In the genomic region with DNA sequence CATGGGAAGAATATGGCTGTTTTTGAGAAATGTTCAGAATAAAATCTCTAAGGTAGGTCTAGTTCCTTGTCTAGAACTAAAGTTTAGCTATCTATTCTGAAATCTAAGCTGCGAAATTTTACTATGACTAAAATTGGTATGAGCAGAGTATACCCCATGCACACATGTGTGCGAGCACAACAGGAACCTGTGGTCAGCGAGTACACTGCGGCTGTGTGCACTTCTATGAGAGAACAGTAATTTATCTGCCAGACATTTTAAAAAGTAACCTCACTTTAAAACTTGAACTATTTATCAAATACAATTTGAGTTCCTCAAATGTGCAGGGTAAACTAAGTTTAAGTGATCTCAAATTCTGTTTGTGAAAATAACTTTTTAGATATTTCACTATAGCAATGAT, we compare ENCODE assay signal across 17 mouse cellular contexts. TPM values are rescaled to one million over a fixed set of nuclear protein-coding genes. Genes with fewer than 3 reads are reported as not detected.
DNase-seq lines count a peak whose midpoint lies in the region; ATAC-seq lines count a peak whose summit lies in the region.
"Had no signal": no experiment of that assay in that cellular context is flagged by ENCODE, and none has a peak within 500 bp of the region (broad histone marks: within the 10 kb centered on the region; RNA-seq: fewer than 3 reads in every experiment).

No protein-coding gene starts in this region.

- peak; percentile 39 for DNase-seq in thymus, postnatal 0 days (ENCODE audit: low spot score)
- no peak for DNase-seq in thymus, postnatal 4 days
- DNase-seq in adrenal gland, adult (ENCODE audit: inconsistent age in 2 of 2, low spot score in 1 of 2): no peak
- no peak for DNase-seq in left cerebral cortex, adult 18-20 months (ENCODE audit: low spot score in 2 of 2)
- DNase-seq in ovary, postnatal 36 days (ENCODE audit: low spot score): no peak
- DNase-seq: adrenal gland, postnatal 36 days; cerebellum, adult 2 months; forebrain, postnatal 0 days; heart, adult 18-20 months; kidney, adult 18-20 months; kidney, postnatal 14 days; lung, adult 2 months; spleen, adult 18-20 months; thymus, postnatal 14 days had no signal

- peak; percentile 66 for ATAC-seq in activated CD4-positive, CD25-positive, alpha-beta regulatory T cell, adult 4 months
- ATAC-seq in megakaryocyte progenitor cell, adult 5-6 weeks (replicated peaks; ENCODE audit: poor library complexity): peak; percentile 43
- ATAC-seq: forebrain, postnatal 0 days; midbrain, embryonic 15.5 days had no signal

RNA-seq across cellular contexts. Expression of a gene that starts 34.2 kb away (rescaled TPM):
- 4.5 and 5.4 TPM in 2 replicates for polyA plus RNA-seq in thymus, postnatal 0 days (2015; fragmentation: Nextera tagmentation; extraction: Ambion mirVana)
- polyA plus RNA-seq in activated CD4-positive, CD25-positive, alpha-beta regulatory T cell, adult 4 months (2017; shearing (Covaris generic)): 10 to 100 TPM; 44.4 to 55.0 TPM
- 25.8 and 29.4 TPM in 2 replicates for total RNA-seq in megakaryocyte progenitor cell, adult 5-6 weeks (2015)
- 8.8 and 10.0 TPM in 2 replicates for total RNA-seq in megakaryocyte progenitor cell, adult 5-6 weeks (2017)
- total RNA-seq in left cerebral cortex, adult 18-20 months (2021): 10 to 100 TPM; 32.8 to 38.8 TPM
